ENCODE assay signal across 8 mouse cellular contexts in the genomic region with DNA sequence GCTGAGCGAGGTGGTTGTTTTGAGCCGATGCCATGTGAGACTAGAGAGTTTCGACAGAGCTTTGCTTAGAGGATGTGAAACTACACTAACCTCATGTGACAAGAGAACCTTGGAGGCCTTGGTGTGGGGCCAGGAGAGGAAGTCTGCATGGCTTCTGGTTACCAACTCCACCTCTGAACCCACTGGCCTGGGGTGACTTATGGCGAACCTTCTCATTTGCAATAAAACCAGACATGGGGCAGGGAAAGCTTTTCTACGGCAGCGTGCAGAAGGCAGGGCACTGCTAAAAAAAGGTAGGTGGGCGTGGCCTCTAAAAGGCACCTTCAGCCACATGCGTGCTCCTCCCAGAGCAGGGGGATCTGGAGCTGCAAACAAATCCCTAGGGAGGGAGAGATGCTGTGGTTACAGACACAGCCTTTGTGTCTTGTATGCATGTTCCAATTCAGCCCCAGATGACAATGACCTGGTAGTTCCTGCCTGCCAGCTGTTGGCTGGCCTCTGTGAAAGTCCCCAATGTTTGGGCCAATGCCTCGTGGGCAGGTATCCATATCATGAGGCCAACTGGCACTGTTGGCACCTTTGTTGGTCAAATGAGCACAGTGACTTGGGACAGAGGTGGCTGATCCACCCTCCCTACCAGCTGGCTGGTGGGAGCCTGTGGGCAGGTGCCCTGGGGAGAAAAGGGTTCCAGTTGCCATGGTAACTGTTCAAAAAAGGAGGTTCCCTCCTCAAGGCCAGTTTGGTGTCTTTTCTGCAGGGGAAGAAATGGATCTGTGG.
DNase-seq lines count a peak whose midpoint lies in the region; ATAC-seq and TF ChIP-seq lines count a peak whose summit lies in the region.

No protein-coding gene starts in this region.

- no peak for TF ChIP-seq POLR2A in brain, embryonic 14.5 days (IDR thresholded peaks at IDR 0.05; ENCODE audit: borderline replicate concordance, extremely low read depth, insufficient read depth, insufficient read length, poor library complexity, severe bottlenecking)

- no peaks in the 10 kb centered on the region for H3K9me3 ChIP-seq in kidney, postnatal 0 days (replicated peaks; ENCODE audit: low read length)

- H3K4me2 ChIP-seq in kidney, postnatal 0 days (ENCODE audit: low read length): no peak overlapping the region

- H3K36me3 ChIP-seq in kidney, postnatal 0 days (ENCODE audit: insufficient read depth, low read length): no peaks in the 10 kb centered on the region

- TF ChIP-seq CTCF in brain, embryonic 14.5 days (IDR thresholded peaks at IDR 0.05; ENCODE audit: borderline replicate concordance, extremely low read depth, insufficient read depth, insufficient read length): no peak
- TF ChIP-seq CTCF in kidney, postnatal 0 days (IDR thresholded peaks at IDR 0.05; ENCODE audit: low read depth): no peak

- 51% methylated on average over 9 of the region's 9 CpGs for WGBS in kidney, postnatal 0 days

- H3K9ac ChIP-seq in kidney, postnatal 0 days (ENCODE audit: low read depth, low read length): 0 out of 2 replicates have a peak overlapping the region, but pooled peaks have one; percentile 8

- peaks cover 15% of the 10 kb centered on the region; the same call in 1 of the 2 replicates for H3K4me1 ChIP-seq in kidney, postnatal 0 days (replicated peaks; ENCODE audit: insufficient read depth, low read length)

- no peaks in the 10 kb centered on the region for H3K27me3 ChIP-seq in kidney, postnatal 0 days (ENCODE audit: insufficient read depth, low read length)

- H3K4me3 ChIP-seq in kidney, postnatal 0 days (replicated peaks; ENCODE audit: low read depth, low read length): no peak overlapping the region

- DNase-seq in testis, postnatal 10 days (ENCODE audit: low spot score): peak; percentile 51
- DNase-seq in testis, postnatal 14 days (ENCODE audit: low spot score): no peak
- DNase-seq in brain, embryonic 14.5 days (ENCODE audit: low read depth): peak; percentile 51
- peak; percentile 86 to 87 for DNase-seq in heart, postnatal 10 days
- no peak for DNase-seq in kidney, postnatal 0 days (ENCODE audit: low spot score)
- DNase-seq in lung, postnatal 14 days: peak; percentile 43
- peak; percentile 46 to 54 for DNase-seq in spleen, postnatal 14 days (ENCODE audit: low spot score in 2 of 2)
- no peak for DNase-seq in c-Kit-positive CD71-positive TER-119-positive erythroid progenitor cells, embryonic 14.5 days (ENCODE audit: low spot score)

- intact Hi-C loops in heart, postnatal 10 days (cut with DNase I): loop anchor here (5.0 kb wide), 3 partner anchors 69 to 261 kb away; a partner anchor contains a TSS

- ATAC-seq in kidney, postnatal 0 days (replicated peaks; ENCODE audit: low FRiP score, low read depth): no peak

- H3K27ac ChIP-seq in kidney, postnatal 0 days: peak overlapping the region; percentile 65

Comparison
In these comparisons a context has a peak if more than half of its experiments do, and no peak if none do; other contexts are left out.
1. DNase-seq: peak in testis, postnatal 10 days (single experiment), brain, embryonic 14.5 days (single experiment), heart, postnatal 10 days (2 of 2), lung, postnatal 14 days (single experiment) and spleen, postnatal 14 days (2 of 2); none in testis, postnatal 14 days (single experiment), kidney, postnatal 0 days (single experiment) and c-Kit-positive CD71-positive TER-119-positive erythroid progenitor cells, embryonic 14.5 days (single experiment).